Mouse (Mus musculus) embryonic facial prominence, embryonic 11.5 days (tissue): ENCODE results near the gene Kif21b. TPM values are rescaled to one million over a fixed set of nuclear protein-coding genes. Genes with fewer than 3 reads are reported as not detected.

ENCODE experiments used
- ATAC-seq: fragments of 200-750 bp; cut with Nextera tagmentation; replicated peaks from 2 replicates; pipeline ENCODE4 v1.8.0; 2017; ENCODE audit warnings: low read depth; ENCODE audit not compliant: insufficient number of reproducible peaks, low FRiP score, low TSS enrichment
- DNase-seq: peaks from one replicate; pipeline ENCODE4 v3.0.0-alpha.2; 2015; ENCODE audit warnings: low spot score
- H3K27ac ChIP-seq: fragments of 300-500 bp; sonication (generic); replicated peaks from 2 replicates; pipeline ENCODE4 v1.5.1; 2014; ENCODE audit warnings: mild to moderate bottlenecking, low read depth, low read length, control low read depth
- H3K27me3 ChIP-seq: fragments of 300-500 bp; sonication (generic); 2 replicates; pipeline ENCODE4 v1.6.1; 2014; ENCODE audit warnings: mild to moderate bottlenecking, low read length, moderate library complexity, mixed read lengths; ENCODE audit not compliant: control insufficient read depth, insufficient read depth
- H3K36me3 ChIP-seq: fragments of 300-500 bp; sonication (generic); replicated peaks from 2 replicates; pipeline ENCODE4 v1.6.1; 2014; ENCODE audit warnings: low read depth, mild to moderate bottlenecking, low read length, moderate library complexity, mixed read lengths; ENCODE audit not compliant: control insufficient read depth, insufficient read depth
- H3K4me1 ChIP-seq: fragments of 300-500 bp; sonication (generic); 2 replicates; pipeline ENCODE4 v1.6.1; 2014; ENCODE audit warnings: low read length, mixed read lengths; ENCODE audit not compliant: control insufficient read depth, insufficient read depth
- H3K4me2 ChIP-seq: fragments of 300-500 bp; sonication (generic); 2 replicates; pipeline ENCODE4 v1.6.1; 2014; ENCODE audit warnings: low read depth, mild to moderate bottlenecking, control low read depth, low read length, moderate library complexity
- H3K4me3 ChIP-seq: fragments of 300-500 bp; sonication (generic); 2 replicates; pipeline ENCODE4 v1.5.1; 2014; ENCODE audit warnings: low read depth, low read length, control low read depth
- H3K9ac ChIP-seq: fragments of 300-500 bp; sonication (generic); replicated peaks from 2 replicates; pipeline ENCODE4 v1.6.1; 2014; ENCODE audit warnings: mild to moderate bottlenecking, control low read depth, low read length
- H3K9me3 ChIP-seq: fragments of 300-500 bp; sonication (generic); replicated peaks from 2 replicates; pipeline ENCODE4 v1.6.1; 2016; ENCODE audit warnings: mild to moderate bottlenecking, low read length, inconsistent platforms, mixed read lengths; ENCODE audit not compliant: control insufficient read depth
- WGBS: fragments of 180-500 bp; shearing (Covaris S2); extraction: QIAGEN DNeasy Blood & Tissue Kit; methylation state at CpG from one replicate; pipeline ENCODE4 v1.1.7; 2014; 5-methylcytosine and 5-hydroxymethylcytosine counted together
- polyA plus RNA-seq: library from polyadenylated mRNA; unstranded; fragments of >200 nt; fragmentation: Nextera tagmentation; extraction: Ambion mirVana; gene quantifications from 2 replicates; pipeline ENCODE4 v1.2.1, GENCODE M21; 2014

Gene Kif21b
- polyA plus RNA-seq, 1 experiment from 2014 or later, result 6.9 TPM

DNA sequence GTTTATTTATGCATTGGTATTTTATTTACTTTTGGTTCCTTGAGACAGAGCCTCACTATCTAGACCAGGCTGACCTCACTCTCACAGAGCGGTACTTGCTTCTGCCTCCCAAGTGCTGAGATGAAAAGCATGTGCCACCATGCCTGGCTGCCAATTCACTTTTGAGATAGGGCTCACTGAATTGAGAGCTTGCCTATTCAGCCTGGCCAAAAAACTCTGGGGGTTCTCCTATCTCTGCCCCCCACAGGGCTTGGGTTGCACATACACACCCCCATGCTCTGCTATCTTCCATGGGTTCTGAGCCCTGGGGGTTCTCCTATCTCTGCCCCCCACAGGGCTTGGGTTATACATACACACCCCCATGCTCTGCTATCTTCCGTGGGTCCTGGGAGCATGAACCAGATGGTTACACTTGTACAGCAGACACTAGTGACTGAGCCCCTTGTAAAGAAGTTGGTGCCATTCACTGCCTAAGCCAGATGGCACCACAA lies 48.4 kb downstream of the Kif21b start:
- DNase-seq (no peak), ATAC-seq (no peak)
- Histone ChIP-seq H3K9me3 (no peaks in the 10 kb centered on the region), H3K4me1 (no peaks in the 10 kb centered on the region), H3K9ac (no peak overlapping the region), H3K36me3 (no peaks in the 10 kb centered on the region), H3K4me3 (no peak overlapping the region), H3K27ac (no peak overlapping the region), H3K27me3 (no peaks in the 10 kb centered on the region), H3K4me2 (no peak overlapping the region)
- WGBS, result 76% methylated on average over 2 of the region's 2 CpGs

- DNase-seq, result no peak
- no peak for ATAC-seq
- Histone ChIP-seq H3K27ac (no peak overlapping the region), H3K9ac (no peak overlapping the region), H3K4me3 (no peak overlapping the region), H3K27me3 (no peaks in the 10 kb centered on the region), H3K4me1 (no peaks in the 10 kb centered on the region), H3K4me2 (no peak overlapping the region), H3K36me3 (no peaks in the 10 kb centered on the region), H3K9me3 (no peaks in the 10 kb centered on the region)
- WGBS, result 91% methylated on average over 5 of the region's 5 CpGs
Observed at GRCm38 (mm10) chr1:136190033-136190432, 58.8 kb downstream of the Kif21b start.

GRCm38 (mm10) chr1:136212803-136213202 lies 81.6 kb downstream of the Kif21b start, which contains the start of gene Mroh3:
Mroh3 (minus strand) TSS chr1:136212828.
- no peaks in the 10 kb centered on the region for H3K4me1 ChIP-seq
- DNase-seq (peak; percentile 68), ATAC-seq (peak; percentile 70; the same call in 1 of the 2 replicates)
- H3K4me3 ChIP-seq, result no peak within 1 kb of the TSS
- WGBS, result 36% methylated on average over 3 of the region's 3 CpGs
- H3K27ac ChIP-seq, result no peak within 1 kb of the TSS
- H3K9ac ChIP-seq, result no peak within 1 kb of the TSS
- no peaks in the 10 kb centered on the region; the same call in 1 of the 2 replicates for H3K36me3 ChIP-seq
- H3K27me3 ChIP-seq, result no peaks in the 10 kb centered on the region
- H3K4me2 ChIP-seq, result no peak within 1 kb of the TSS
- no peaks in the 10 kb centered on the region for H3K9me3 ChIP-seq

DNA sequence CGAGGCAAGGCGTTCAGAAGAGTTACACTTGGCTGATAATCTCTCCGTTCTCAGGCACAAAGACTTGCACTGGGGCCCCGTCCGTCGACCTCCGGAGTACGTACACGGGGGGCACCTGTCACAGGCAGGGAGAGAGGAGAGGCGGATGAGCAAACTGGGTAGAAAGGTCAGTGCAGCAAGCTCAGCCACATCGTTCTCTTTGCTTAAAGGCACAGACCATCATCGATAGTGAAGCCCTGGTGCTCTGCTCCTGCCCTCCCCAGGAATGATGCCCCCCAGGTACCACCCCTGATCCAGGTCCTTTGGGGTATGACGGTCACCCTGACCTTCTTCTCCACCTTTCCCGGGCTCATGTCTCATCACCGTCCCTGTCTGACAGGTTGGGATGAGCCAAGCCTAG lies 83.1 kb downstream of the Kif21b start:
- Histone ChIP-seq H3K4me3 (no peak overlapping the region), H3K4me1 (no peaks in the 10 kb centered on the region), H3K9ac (no peak overlapping the region), H3K36me3 (no peaks in the 10 kb centered on the region; the same call in 1 of the 2 replicates), H3K4me2 (no peak overlapping the region), H3K27me3 (no peaks in the 10 kb centered on the region), H3K27ac (no peak overlapping the region), H3K9me3 (no peaks in the 10 kb centered on the region)
- DNase-seq, result no peak
- ATAC-seq, result no peak
- WGBS, result 80% methylated on average over 15 of the region's 15 CpGs

GRCm38 (mm10) chr1:136220037-136220871 lies 89.1 kb downstream of the Kif21b start:
- no peak for DNase-seq
- no peaks in the 10 kb centered on the region; the same call in 1 of the 2 replicates for H3K36me3 ChIP-seq
- no peak overlapping the region for H3K9ac ChIP-seq
- no peak overlapping the region for H3K27ac ChIP-seq
- WGBS, result 80% methylated on average over 10 of the region's 10 CpGs
- H3K4me2 ChIP-seq, result no peak overlapping the region
- ATAC-seq, result no peak
- H3K27me3 ChIP-seq, result no peaks in the 10 kb centered on the region
- no peak overlapping the region for H3K4me3 ChIP-seq
- no peaks in the 10 kb centered on the region for H3K4me1 ChIP-seq
- no peaks in the 10 kb centered on the region for H3K9me3 ChIP-seq

- no peak overlapping the region for H3K27ac ChIP-seq
- no peak overlapping the region for H3K4me2 ChIP-seq
- no peaks in the 10 kb centered on the region for H3K27me3 ChIP-seq
- H3K36me3 ChIP-seq, result no peaks in the 10 kb centered on the region; the same call in none of the 2 replicates
- DNase-seq (no peak), ATAC-seq (no peak)
- no peak overlapping the region for H3K4me3 ChIP-seq
- WGBS, result 87% methylated on average over 10 of the region's 10 CpGs
- H3K9me3 ChIP-seq, result no peaks in the 10 kb centered on the region
- H3K9ac ChIP-seq, result no peak overlapping the region
- H3K4me1 ChIP-seq, result no peaks in the 10 kb centered on the region
Observed at GRCm38 (mm10) chr1:136222386-136222785, 91.2 kb downstream of the Kif21b start.

DNA sequence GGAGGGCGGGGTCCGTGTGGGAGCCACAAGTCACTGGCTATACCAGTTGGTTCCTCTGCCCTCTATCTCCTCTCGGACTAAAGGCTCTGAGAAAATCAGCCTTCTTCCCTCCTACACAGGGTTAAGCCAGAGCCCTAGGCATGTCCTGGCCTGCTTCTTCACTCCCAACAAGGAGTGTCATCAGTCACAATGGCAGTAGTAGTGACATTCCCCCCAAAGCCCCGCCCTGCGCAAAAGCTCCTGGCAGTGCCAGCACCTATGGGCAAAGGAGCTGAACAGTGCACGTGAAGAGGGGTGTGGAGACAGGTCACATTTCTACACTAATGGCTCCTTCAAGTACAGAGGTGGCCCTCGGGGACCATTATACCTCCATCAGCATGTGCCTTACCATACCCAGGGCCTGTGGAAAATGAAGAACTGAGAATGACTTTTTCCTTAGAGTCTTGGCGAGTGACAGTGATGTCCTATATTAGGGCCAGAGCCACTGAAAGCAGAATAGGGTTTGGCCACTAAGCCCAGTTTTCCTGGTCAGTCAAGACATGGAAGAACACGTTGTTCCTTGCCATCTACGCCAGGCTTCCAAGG lies 92.7 kb downstream of the Kif21b start:
- no peaks in the 10 kb centered on the region; the same call in none of the 2 replicates for H3K36me3 ChIP-seq
- no peaks in the 10 kb centered on the region for H3K9me3 ChIP-seq
- DNase-seq, result no peak
- no peak for ATAC-seq
- no peak overlapping the region for H3K4me2 ChIP-seq
- 0 out of 2 replicates have a peak, but pooled peaks cover 3% of the 10 kb centered on the region for H3K4me1 ChIP-seq
- no peak overlapping the region for H3K27ac ChIP-seq
- no peaks in the 10 kb centered on the region for H3K27me3 ChIP-seq
- WGBS, result 89% methylated on average over 10 of the region's 10 CpGs
- H3K4me3 ChIP-seq, result no peak overlapping the region
- H3K9ac ChIP-seq, result no peak overlapping the region

DNA sequence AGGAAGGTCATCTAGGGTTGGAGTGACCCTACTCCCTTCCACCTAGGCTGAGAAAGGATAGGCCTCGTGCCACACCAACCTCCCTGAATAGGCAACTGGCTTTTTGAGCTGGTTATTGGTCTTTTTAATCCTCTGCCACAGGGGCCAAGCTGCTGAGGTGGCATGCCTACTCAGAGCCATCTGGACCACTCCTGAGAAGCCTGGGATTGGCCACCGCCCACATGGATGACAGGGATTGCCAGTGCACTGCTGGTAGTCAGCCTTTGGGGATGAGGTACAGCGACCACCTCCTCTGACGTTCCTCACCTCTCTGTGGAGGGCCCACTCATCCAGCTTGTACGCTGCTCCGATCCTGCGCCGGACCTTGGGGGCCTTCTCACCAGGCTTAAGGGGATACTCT lies 94.7 kb downstream of the Kif21b start:
- Histone ChIP-seq H3K4me2 (no peak overlapping the region), H3K9me3 (no peaks in the 10 kb centered on the region), H3K9ac (no peak overlapping the region), H3K27me3 (no peaks in the 10 kb centered on the region), H3K4me3 (no peak overlapping the region), H3K36me3 (no peaks in the 10 kb centered on the region; the same call in none of the 2 replicates), H3K27ac (no peak overlapping the region), H3K4me1 (peaks cover 12% of the 10 kb centered on the region)
- WGBS, result 94% methylated on average over 8 of the region's 8 CpGs
- DNase-seq (no peak), ATAC-seq (no peak)
